Mouse (Mus musculus) kidney, postnatal 4 days (tissue): Measurements from ENCODE around the gene Rbm28.

Source experiments
- DNase-seq, 2 experiments: peaks; one replicate each; pipeline ENCODE4 v3.0.0; 2021; ENCODE audit warnings: mixed read lengths in 2 of 2

Gene Rbm28

GRCm38 (mm10) chr6:29164314-29165244, at the start of gene Rbm28:
Rbm28 (minus strand) TSS chr6:29165006.
- peak; percentile 85 to 91 for DNase-seq

DNA sequence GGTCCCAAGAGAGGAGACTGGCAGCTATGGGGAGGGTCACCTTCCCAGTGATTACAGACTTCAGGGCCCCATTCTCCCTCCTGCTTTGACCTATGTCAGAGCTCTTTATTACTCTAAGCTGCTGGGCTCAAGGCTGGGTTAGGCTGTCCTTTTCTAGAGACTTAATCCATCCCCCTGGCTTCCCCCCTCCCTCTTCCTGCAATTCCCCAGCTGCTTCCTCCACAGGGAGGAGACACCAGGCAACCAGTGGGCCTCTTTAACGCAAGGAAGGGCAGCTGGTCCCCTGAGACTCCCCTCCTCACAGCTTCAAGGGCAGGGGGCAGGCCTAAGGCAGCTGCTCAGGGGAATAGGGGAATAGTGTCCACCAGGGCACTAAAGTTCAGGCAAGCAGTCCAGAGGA, 49.4 kb upstream of the Rbm28 start:
- DNase-seq = peak; percentile 55 to 71

GRCm38 (mm10) chr6:29213436-29213835, 48.6 kb upstream of the Rbm28 start:
- DNase-seq = no peak

DNA sequence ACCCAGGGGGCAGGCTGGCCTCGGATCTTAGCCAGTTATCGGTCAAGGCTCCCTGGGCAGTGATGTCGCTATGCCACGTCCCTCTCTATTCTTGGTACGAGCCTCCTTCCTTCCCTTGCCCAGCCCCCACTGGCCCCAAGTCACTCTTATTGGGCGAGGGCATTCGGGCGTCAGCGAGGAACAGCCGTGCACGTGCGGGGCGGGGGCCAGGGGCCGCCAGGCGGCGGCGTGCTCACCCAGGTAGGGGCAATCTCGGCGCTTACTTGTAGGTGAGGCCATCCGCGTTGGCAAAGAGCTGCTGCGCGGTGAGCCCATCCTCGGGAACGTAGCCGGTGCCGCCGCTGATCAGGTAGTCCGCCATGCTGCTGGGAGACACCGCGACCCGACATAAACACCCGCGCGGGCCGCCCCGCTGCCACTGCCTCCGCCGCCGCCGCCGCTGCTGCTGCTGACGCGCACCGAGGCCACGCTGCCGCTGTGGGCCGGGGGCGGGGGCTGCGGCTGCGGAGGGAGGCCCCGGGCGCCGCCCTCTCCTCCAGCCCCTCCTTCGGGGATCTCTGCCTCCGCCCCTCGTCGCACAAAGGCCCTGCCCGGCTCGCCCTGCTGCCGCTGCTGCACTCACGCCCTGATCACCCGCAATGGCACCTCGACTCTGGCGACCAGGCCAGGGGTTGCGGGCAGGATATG, 47.1 kb upstream of the Rbm28 start:
- peak; percentile 82 to 90 for DNase-seq

DNA sequence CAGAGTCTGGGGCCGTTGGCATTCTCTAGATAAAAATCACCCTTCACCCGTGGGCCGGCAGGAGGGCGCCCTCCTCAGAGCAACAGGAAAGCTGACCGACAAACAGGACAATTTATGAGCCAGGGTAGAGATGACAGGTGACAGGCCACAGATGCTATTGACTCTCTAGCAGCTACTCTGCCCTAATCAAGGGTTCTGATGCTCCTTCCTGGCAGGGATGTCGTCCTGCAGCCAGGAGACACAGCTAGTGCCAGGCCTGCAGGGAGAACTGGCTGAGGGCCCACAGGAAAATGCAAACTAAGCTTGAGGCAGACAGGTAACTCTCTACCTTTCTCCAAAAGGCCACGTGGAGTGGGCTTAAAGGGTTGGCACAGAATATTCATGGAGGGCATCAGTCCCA, 46.3 kb upstream of the Rbm28 start:
- peak in 1 of 2 experiments; percentile 31 for DNase-seq

DNA sequence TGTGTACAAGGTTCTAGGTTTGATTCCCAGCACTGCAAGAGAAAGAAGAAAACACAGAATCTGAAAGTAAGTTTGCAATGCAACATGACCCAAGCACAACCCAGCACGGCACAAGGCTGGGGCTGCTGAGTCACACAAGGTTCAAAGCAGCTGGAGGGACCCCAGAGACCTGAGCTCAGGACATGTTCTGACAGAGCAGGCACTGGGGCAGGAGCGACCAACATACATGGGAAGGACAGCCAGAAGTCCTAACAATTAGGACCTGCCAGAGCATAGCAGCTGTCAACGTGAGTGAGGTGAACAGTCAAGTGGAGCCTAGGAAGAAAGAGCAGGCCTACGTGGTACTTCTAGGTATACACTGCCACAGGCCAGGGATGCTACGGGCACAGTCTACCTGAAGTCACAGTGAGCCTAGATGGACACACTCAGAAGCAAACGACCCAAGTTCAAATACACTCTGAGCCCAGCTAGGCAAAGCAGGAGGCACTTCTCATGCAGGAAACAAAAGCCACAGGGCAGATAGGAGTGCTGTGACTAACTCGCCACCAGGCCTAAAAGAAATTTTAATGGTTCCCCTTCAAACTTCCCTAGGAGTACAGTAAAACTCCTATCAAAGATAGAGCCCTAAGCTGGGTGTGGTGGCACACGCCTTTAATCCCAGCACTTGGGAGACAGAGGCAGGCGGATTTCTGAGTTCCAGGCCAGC, 45.6 kb upstream of the Rbm28 start:
- no peak for DNase-seq

GRCm38 (mm10) chr6:29208178-29208577, 43.4 kb upstream of the Rbm28 start:
- no peak for DNase-seq

DNA sequence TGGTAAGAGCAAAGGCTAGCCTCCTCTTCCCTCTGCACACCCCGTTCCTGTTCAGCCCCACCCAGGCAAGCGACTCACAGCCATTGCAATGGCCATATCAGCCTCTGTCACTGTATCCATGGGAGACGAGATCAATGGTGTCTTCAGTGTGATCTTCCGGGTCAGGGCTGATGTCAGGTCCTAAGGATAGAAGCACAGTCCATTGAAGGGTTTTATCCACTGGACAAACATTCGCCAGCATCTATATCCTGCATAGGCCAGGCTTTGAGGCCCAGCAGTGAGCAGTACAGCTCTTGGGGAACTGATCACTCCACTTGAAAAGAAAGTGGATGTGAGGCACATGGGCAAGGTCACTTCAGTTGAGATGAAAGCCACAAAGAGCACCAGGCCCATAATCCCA, 42.2 kb upstream of the Rbm28 start:
- no peak for DNase-seq

- DNase-seq = no peak
Measured at GRCm38 (mm10) chr6:29206006-29206405, 41.2 kb upstream of the Rbm28 start.

DNA sequence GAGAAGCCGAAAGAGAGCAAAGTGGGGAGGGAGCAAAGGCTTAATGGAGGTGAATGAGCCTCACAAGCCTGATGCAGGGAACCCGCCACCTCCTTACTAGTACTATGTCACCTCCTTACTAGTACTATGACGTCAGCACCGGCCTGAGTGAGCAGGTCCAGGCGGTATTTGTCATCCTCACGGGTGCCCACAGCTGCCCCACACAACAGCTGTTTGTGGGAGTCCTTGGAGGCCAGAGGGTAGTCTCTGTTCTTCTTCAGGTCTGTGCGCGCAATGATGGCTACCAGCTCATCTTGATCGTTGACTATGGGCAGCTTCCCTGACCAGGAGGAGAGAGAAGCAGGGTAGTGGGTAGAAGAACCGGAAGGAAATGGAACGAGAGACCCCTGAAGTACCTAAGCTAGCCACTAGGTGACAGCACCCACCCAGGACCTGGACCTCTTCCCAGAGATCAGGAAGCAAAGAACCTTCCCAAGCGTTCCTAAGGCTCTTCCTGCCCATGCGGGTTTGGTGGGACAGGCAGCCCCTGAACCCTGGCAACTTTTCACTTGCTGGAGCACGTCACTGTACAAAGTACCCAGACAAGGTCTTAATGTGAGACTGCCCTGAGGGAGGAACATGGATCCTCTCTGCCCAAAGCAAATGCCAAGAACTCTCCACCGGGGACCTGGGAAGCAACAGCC, 40.3 kb upstream of the Rbm28 start:
- DNase-seq = peak; percentile 79 to 82

- no peak for DNase-seq
Measured at GRCm38 (mm10) chr6:29203861-29204585, 39.2 kb upstream of the Rbm28 start.

DNA sequence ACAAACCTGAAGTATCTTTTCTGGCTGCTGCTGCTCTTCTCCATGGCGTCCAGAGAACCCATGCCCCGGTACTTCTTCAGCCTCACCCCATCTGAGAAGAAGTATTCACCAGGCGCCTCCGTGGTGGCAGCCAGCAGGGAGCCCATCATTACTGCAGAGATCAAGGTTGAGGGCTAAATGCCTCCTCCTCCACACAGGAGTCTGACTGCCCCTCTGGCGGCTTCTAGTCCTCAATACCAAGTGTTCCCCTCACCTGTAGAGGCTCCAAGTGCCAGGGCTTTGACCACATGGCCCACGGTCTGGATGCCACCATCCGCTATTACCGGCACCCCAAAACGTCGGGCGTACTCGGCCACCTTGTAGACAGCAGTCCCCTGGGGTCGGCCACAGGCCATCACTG, 38.3 kb upstream of the Rbm28 start:
- DNase-seq = no peak

DNA sequence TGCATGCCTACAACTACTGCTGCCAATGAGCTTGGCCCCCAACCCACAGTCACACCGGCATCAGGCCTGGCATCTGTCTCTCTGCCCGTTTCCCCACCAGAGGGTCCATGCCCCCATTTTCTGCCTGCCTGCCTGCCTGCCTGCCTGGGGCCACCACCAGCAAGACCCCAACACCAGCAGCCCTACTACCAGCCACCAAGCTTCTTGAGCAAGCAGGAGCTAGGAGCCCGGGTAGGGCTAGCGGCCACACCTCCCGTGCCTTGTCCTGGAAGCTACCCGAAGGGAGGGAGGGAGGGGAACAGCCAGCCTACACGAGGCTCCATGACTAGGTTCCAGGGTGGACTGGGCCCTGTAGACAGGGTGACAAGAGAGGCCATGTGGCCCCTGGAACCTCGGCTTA, 37.2 kb upstream of the Rbm28 start:
- DNase-seq = no peak

- DNase-seq = no peak
Measured at GRCm38 (mm10) chr6:29201341-29201740, 36.5 kb upstream of the Rbm28 start.

- DNase-seq = no peak
Measured at GRCm38 (mm10) chr6:29200496-29200895, 35.7 kb upstream of the Rbm28 start.

DNA sequence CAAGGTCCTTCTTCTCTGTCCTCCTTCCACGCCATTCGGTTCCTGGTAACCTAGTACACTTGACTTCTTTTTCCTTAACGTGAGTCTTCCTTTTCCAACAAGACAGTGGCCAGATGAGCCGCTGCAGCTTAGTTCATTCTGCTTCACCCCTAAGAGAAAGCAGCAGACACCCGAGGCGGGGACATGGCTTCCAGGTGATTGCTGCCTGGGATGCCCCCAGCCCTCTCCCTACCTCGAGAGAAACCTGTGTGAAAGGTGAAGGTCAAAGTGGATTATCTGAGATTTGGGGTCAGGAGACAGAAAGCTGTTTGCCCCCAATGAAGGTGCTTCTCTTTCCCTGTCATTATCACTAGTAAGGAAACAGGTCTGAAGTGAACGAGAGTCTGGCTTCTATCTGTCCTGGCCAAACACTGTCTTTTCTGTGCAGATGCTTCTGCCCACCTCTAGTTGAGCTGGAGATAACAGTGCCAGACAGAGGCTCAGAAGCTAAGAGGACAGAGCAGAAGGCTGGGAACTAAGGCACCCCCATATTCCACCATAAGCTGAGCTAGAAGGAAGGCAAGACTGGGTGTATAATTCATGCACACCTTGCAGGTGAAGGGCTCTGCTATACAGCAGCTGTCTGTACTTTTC, 34.5 kb upstream of the Rbm28 start:
- no peak for DNase-seq

DNA sequence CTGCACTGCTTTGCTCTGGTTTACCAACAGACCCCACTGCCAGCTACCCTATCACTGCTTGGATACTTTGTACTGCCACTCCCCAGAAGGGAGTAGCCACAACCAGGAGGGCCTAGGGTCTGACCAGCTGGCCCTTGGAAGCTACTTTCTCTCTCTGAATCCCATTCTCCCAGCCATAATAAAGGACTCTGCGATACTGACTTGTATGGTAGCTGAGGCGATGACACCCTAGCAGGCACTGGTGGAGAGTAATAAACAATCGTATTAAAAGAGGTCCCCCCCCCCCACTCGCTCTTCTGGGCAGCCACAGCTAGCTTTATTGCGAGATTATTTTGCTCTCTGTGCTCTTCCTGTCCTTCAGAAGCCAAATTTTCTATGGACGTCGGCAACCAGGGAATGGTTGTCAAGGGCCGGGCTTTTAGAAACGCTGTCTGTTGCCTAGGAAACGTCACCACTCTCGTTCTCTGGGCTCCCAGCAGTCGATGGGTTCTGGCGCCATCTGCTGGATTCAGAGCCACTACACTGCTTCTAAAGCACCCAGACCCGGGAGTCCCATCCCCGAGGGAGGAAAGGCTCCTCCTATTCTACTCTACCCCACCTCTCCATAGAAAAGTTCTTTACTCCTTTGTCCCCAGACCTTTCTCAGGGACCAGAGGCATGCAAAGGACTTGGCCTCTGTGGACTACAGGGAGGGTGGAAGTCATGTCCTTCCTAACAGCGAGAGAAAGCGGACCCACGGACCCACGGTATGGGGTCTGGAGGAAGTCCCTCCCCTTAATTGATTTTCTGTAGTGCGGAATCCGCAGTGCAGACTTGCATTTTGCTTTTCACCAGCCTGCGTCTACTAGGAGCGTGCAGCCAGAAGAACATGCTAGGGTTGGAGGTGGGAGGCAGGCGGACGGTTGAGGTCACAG, 33.8 kb upstream of the Rbm28 start:
- DNase-seq = peak; percentile 96

DNA sequence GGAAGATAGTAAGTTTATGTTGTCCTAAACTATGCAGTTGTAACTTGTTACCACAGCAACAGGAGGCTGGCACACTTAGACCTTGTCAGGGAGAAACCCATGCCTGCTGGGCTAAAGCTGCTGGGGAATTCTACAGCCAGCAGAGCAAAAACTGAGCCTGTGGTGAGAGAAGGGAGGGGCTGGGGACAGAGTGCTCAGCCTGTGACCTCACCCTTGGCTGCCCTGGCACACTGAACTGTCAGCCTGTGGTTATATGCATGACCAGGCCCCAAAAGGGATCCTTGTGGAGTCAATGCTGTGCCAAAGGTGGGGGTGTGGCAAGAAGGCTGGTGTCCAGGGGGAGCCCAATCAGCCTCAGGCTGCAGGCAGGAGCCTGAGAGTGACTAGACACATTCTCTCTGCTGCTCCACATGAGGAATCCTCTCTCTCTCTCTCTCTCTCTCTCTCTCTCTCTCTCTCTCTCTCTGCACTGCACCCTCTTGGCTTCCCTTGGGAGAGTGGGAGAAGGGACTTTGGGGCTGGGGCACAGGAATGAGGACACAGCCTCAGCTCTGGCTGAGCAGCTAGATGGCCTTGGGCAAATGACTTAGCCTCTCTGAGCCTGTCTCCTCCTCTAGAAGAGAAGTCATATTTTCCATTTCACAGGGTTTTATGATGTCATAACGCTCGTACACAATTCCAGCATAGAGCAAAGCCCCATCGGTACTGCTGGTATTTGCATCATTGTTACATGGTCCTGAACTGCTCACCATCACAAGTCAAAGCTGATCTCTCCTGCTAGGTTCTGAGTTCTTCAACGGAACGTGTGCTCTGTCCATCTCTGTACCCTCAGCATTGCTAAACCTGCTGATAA, 31.3 kb upstream of the Rbm28 start:
- DNase-seq = peak in 1 of 2 experiments; percentile 54

GRCm38 (mm10) chr6:29195146-29195545, 30.3 kb upstream of the Rbm28 start:
- DNase-seq = peak in 1 of 2 experiments; percentile 0
